Mouse (Mus musculus) liver, embryonic 14 days (tissue): ENCODE results near the gene Vmn2r96. TPM values are rescaled to one million over a fixed set of nuclear protein-coding genes. Genes with fewer than 3 reads are reported as not detected.

Experiments used
- polyA plus RNA-seq: library from polyadenylated mRNA; depleted of rRNA; stranded (reverse); fragments of >200 nt; gene quantifications from 2 replicates; pipeline ENCODE4 v1.2.3, GENCODE M21; 2012; rRNA removed

The Vmn2r96 gene
- polyA plus RNA-seq: not detected in 2 replicates

DNA sequence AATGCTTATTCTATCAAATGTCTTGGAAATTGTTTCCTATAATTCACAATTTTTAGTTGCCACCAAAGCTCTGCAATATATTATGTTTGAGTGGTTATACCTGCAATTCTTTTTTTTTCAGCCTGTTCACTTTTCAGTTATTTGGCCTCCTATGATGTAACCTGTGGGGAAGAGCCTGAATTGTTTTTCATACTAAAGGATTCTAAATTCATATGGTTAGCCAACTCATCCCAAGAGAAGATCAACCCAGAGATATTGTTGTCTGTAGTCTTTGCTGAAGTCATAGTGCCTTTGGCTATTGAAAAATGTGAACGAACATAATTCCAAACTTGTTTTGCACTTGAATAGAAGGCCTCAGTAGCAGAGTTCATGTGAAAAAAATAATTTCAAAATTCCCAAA lies at the start of gene Vmn2r96:
TSS of gene Vmn2r96 (plus strand) at position 301 of the 400 bp plus-strand sequence.

Other genes starting within 250 kb of the Vmn2r96 start
- not detected in 2 replicates for gene Vmn2r95, start 149.1 kb upstream of the Vmn2r96 start, polyA plus RNA-seq